Mouse (Mus musculus) forebrain, embryonic 10.5 days (tissue): Measurements from ENCODE around the gene Depdc7. TPM values are rescaled to one million over a fixed set of nuclear protein-coding genes. Genes with fewer than 3 reads are reported as not detected.

Source experiments
- DNase-seq: peaks from one replicate; pipeline ENCODE4 v3.0.0-alpha.2; 2017; ENCODE audit warnings: low spot score; ENCODE audit errors: extremely low spot score
- H3K27ac ChIP-seq: fragments of 300-500 bp; sonication (generic); 2 replicates; pipeline ENCODE4 v1.5.1; 2016; ENCODE audit warnings: mild to moderate bottlenecking
- H3K27me3 ChIP-seq: fragments of 300-500 bp; sonication (generic); 2 replicates; pipeline ENCODE4 v1.6.1; 2016; ENCODE audit warnings: mild to moderate bottlenecking; ENCODE audit not compliant: poor library complexity, severe bottlenecking
- H3K36me3 ChIP-seq: fragments of 300-500 bp; sonication (generic); replicated peaks from 2 replicates; pipeline ENCODE4 v1.6.1; 2016; ENCODE audit warnings: mild to moderate bottlenecking, moderate library complexity
- H3K4me1 ChIP-seq: fragments of 300-500 bp; sonication (generic); 2 replicates; pipeline ENCODE4 v1.6.1; 2016
- H3K4me3 ChIP-seq: fragments of 300-500 bp; sonication (generic); 2 replicates; pipeline ENCODE4 v1.5.1; 2016; ENCODE audit warnings: mild to moderate bottlenecking, moderate library complexity
- H3K9me3 ChIP-seq: fragments of 300-500 bp; sonication (generic); 2 replicates; pipeline ENCODE4 v1.6.1; 2016; ENCODE audit warnings: mild to moderate bottlenecking, moderate library complexity
- WGBS: fragments of 180-500 bp; shearing (Covaris S2); methylation state at CpG from one replicate; pipeline ENCODE4 v1.1.7; 2016; 5-methylcytosine and 5-hydroxymethylcytosine counted together
- polyA plus RNA-seq: library from polyadenylated mRNA; unstranded; fragments of >200 nt; fragmentation: Nextera tagmentation; extraction: Ambion mirVana; gene quantifications from 2 replicates; pipeline ENCODE4 v1.2.1, GENCODE M21; 2016

Gene Depdc7
- polyA plus RNA-seq, 1 experiment from 2014 or later: 3.2 TPM

DNA sequence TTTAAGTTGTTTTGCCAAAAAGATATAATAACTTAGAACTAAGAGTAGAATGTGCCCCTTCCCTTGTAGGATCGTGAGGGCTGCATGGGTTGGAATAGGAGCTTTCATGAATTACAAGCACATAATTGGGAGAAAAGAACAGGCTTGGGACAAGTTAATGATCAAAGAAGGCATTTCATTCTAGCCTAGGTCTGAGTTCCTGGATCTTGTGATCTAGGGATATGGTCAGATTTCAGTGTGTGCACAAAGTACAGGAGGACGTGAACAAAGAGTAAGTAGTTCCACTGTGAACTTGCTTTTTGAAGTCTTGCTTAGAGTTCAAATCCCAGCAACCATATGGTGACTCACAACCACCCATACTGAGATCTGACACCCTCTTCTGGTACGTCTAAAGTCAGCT lies 65.4 kb downstream of the Depdc7 start:
- 88% methylated on average over 3 of the region's 3 CpGs for WGBS
- H3K27me3 ChIP-seq: no peaks in the 10 kb centered on the region
- H3K27ac ChIP-seq: no peak overlapping the region
- H3K4me3 ChIP-seq: no peak overlapping the region
- no peaks in the 10 kb centered on the region for H3K9me3 ChIP-seq
- DNase-seq: no peak
- H3K4me1 ChIP-seq: no peaks in the 10 kb centered on the region
- H3K36me3 ChIP-seq: peaks cover 18% of the 10 kb centered on the region

Other genes with a start within 250 kb of the Depdc7 start
- gene Hipk3, start 248.4 kb downstream of the Depdc7 start, polyA plus RNA-seq: 6.7 and 6.9 TPM in 2 replicates
- 96.5 and 104 TPM in 2 replicates for gene Cstf3, start 152.4 kb downstream of the Depdc7 start, polyA plus RNA-seq
- 54.2 and 54.7 TPM in 2 replicates for gene Tcp11l1, start 30.7 kb downstream of the Depdc7 start, polyA plus RNA-seq
- gene Pin1rt1, start 26.5 kb downstream of the Depdc7 start, polyA plus RNA-seq: 0.12 and 0.14 TPM in 2 replicates
- gene Qser1, start 73.9 kb upstream of the Depdc7 start, polyA plus RNA-seq: 11.5 and 11.8 TPM in 2 replicates
- 0.71 and 0.77 TPM in 2 replicates for gene Prrg4, start 107.0 kb upstream of the Depdc7 start, polyA plus RNA-seq
- gene Ccdc73, start 124.9 kb upstream of the Depdc7 start, polyA plus RNA-seq: 2.9 and 4.5 TPM in 2 replicates